Mouse (Mus musculus): ENCODE data around the gene Abcc4.
"Not testable (repeated sequence)": the region's sequence is repeated elsewhere in the genome, so short reads cannot be mapped to it uniquely, and the experiment has no call there.

Abcc4 gene

GRCm38 (mm10) chr14:118581673-118582072 is 124.3 kb downstream of the Abcc4 start:
- no peak for DNase-seq (ENCODE audit: extremely low read depth, low read depth)

GRCm38 (mm10) chr14:118579013-118579728 is 126.8 kb downstream of the Abcc4 start:
- DNase-seq (ENCODE audit: extremely low read depth, low read depth) = no peak

- DNase-seq (ENCODE audit: extremely low read depth, low read depth) = no peak
Measured at GRCm38 (mm10) chr14:118577895-118578294, 128.1 kb downstream of the Abcc4 start.

DNA sequence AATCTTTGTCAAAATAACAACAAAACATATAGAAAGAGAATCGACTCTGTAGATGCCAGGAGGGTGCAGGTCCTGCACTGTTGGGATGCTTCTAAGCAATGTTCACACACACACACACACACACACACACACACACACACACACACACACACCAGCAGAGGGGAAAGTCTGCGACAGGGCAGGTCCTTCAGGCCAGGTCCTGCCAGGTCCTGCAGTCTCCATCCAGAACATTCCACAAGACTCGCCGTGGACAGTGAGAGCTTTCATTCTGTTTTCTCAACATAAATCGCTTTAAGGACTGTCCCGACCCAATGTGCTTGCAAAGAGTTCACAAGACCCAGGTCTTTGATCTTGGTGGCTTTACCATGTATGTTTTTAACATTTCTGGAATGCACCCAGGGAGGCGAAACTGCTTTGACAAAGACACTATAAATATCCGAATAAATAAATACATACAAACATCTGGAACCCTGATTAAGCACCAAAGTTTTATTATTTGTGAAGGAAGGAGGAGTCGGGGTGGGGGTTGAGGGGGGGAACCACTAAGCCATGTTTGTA is 133.3 kb downstream of the Abcc4 start:
- no peak for DNase-seq (ENCODE audit: extremely low read depth, low read depth)

- no peak for DNase-seq (ENCODE audit: extremely low read depth, low read depth)
Measured at GRCm38 (mm10) chr14:118569586-118569985, 136.4 kb downstream of the Abcc4 start.

DNA sequence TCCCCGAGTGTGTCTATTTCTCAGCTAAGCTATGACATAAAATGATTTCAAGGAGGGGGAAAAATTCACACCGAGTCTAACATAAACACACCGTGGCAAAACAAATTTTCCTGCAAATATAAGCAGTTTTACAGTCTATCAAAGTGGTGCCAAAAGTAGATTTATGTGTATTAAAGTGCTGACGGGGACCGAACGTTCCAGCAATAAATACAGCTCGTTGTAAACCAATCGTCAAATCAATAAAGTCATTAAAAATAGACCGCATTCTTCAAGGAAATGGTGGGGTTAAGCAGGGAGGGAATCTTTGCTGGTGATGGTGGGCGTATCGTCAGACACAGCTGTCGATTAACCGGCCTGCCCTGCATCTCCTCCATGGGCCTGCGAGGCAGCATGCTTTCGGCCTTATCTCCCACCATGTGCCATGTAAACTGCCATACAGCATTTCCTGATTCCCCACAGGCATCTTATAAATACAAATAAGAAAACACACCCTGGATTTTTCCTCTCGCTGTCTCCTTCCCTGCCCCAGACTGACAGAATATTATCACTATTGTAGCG is 137.8 kb downstream of the Abcc4 start:
- no peak for DNase-seq (ENCODE audit: extremely low read depth, low read depth)

DNA sequence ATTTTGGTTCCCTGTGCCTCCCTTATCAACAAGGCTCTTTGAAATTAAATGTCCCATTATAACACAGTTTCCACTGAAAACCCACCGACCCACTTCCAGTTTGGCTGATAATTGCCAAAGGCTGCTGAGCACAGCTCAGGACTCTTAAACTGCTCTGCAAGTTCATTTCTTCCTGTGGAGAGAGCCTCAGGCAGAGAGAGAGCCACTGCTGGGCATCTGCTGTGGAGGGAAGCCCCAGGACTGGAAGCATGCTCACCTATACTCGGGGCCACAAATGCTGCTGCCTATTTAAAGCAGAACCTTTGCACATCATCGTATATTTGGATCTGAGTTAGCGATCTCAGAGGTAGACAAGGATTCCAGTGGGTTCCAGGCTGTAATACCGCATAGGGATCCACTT is 139.2 kb downstream of the Abcc4 start:
- no peak for DNase-seq (ENCODE audit: extremely low read depth, low read depth)

DNA sequence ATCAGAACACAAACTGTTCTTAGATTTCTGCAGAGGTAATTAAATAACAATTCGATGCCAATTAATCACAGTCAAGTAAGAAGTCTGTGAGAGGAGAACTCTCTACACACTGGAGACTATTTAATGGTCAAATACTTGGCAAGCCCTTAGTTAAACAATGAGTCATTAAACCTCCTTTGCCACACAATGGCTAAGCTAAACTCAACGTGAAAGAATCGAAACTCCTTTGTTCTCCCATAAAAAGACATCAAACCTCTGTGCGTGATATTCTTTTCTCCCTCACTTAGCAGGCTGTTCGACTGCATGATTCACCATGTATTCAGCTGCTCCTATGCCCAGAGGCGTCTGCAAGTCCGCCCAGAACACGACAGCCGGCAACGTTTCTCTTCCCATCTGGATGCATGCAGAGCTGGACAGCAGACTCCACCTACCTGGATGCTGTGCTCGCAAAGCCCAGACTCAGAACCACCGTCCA is 139.8 kb downstream of the Abcc4 start:
- DNase-seq (ENCODE audit: extremely low read depth, low read depth) = no peak

GRCm38 (mm10) chr14:118565696-118566095 is 140.3 kb downstream of the Abcc4 start:
- no peak for DNase-seq (ENCODE audit: extremely low read depth, low read depth)

DNA sequence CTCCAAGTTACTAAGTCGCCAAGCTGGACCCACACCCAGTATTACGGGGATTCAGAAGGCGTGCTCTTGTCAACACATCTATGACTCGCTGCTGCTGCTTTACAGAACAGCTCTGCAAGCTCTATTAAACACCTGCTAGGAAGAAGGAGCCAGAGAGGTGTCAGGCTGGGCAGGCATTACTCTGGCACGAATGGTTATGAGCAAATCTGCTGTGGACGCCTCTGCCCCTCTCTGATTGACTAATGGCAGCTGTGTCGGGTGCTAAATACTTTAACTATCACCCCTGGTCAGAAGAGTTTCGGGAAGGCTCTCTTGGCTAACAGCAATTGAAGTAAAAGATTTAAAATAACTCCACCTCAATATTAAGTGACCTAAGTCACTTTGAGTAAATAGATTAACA is 142.4 kb downstream of the Abcc4 start:
- DNase-seq (ENCODE audit: extremely low read depth, low read depth) = no peak

DNA sequence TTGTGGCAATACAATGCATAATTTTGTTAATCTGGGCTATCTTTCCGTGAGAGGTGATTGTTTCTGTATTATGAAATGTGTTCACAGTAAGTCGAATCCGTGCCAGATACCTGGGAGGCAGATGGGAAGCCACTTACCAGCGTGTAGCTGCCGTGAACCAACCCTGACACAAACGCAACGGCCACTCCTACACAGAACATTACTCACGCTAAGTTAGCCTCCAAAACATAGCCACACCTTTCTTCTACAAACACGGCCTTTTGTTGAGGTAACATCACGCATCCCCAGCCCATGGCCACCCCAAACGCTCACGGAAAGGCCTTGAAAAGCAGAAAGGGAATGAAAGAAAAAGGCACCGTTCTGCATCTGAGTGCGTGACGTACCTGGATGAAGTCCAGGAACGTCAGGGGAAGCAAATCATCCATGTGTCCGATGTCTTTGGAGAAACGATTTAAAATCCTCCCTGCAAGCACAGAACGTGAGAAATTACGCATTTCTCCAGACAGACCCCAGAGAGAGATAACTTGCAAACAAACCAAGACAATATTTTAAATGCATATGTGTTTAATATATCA is 153.0 kb downstream of the Abcc4 start:
- no peak for DNase-seq (ENCODE audit: extremely low read depth, low read depth)

DNA sequence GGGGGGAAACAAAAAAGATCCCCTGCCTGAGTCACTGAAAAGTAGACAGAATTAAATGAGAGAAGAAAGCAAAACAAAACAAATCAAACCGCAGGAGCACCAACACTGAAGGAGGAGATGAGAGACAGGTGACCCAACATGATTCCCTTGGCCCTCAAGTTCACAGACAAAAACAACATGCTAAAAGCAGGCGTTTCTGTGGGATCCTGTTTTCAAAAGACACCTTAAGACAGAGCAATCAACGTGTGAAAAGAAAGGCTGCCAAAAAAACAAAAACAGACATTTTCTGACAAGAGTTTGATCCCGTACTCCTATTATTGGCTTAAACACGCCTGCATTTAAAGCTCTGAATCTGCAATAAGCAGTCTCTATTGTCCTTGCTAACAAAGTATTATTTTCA is 153.6 kb downstream of the Abcc4 start:
- no peak for DNase-seq (ENCODE audit: extremely low read depth, low read depth)

DNA sequence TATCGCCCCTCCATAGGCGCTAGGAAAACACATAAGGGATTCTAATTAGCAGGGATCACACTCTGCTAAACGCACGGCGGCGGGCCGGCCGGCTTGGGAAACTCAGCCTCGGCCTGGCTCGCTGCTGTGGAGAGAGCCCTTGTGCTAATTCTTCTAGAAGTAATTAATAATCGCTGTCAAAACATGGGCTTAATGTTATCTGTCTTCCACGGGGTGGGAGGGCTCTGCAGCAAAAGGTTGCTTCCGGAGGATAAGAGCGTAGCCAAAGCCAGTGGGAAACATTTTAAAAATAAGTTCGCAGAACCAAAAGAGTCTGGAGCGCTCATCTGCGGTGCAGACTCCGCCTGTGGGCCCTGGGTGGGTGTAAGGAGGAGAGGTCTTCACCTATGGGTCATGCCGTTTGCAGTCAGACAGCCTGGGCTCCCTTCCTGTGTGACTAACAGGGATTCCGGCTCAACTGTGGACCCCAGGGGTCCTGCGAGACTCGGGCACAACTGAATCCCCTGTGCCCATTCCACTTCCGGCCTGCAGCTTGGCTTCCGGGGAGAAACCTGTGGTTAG is 154.2 kb downstream of the Abcc4 start:
- peak; percentile 71 for DNase-seq (ENCODE audit: extremely low read depth, low read depth)

DNA sequence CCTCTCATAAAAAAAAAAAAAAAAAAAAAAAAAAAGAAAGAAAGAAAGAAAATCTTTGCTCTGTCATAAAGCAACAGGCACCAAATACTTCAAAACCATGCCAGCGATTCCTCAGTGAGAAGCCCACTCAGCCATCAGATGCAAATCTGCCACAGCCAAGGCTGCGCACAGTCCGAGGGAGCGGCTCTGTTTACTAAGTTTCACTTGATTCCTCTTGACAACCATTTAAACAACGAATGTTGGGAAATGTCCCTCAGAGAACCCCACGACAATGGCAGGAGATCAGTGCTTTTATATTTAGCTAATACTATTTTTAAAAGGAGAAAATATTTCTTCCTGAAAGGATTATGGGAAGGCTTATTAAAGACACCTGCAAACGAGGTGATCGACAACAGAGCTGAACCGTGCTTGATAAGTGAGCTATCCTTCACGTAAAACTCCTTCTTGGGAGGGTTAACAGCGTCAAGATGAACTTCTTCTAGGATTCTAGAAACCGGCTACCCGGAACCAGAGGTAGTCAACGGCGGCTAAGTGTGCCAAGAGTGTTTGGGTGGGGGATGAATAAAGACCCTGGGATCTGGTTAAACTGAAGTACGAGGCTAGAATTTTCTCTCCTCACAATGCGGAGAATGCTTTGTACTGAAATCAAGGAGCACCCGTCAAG is 154.8 kb downstream of the Abcc4 start:
- peak; percentile 6 for DNase-seq (ENCODE audit: extremely low read depth, low read depth)

DNA sequence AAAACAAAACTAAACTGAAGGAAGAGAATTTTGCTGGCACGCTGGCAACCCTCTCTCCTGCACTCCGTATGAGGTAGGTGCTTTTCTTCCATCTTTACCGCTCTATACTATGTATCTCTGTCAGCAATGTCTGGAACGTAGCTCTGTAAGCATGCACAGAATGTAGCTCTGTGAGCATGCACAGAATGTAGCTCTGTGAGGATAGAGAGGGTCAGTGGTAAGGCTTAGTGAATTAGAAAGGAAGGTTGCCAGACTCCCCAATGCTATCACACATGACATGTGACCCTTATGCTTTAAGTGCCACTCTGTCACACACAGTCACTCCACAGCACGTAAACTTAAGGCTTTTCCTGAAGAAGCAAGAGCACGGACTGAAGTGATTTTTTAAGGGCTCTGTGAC is 161.5 kb downstream of the Abcc4 start:
- no peak for DNase-seq (ENCODE audit: extremely low read depth, low read depth)

- no peak for DNase-seq (ENCODE audit: extremely low read depth, low read depth)
Measured at GRCm38 (mm10) chr14:118542947-118543346, 163.1 kb downstream of the Abcc4 start.

DNA sequence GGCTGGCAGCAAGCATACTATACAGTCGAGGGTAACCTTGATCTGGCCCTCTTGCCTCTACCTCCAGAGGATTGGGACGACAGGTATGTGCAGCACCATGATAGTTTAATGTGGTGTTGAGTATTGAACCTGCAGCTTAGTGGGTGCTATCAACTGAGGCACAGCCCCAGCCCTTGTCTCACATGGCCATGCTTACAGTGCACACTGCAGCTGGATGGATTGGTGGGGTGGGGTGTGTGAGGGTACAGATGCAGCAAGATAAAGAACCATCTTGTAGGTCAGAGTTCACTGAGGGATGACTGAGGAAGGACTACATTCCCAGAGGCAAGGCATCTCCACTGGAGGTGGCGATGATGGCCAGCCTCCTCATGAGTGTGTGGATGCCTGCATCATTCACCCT is 174.5 kb downstream of the Abcc4 start:
- DNase-seq (ENCODE audit: extremely low read depth, low read depth) = no peak

- DNase-seq (ENCODE audit: extremely low read depth, low read depth) = no peak
Measured at GRCm38 (mm10) chr14:118514280-118515031, 191.6 kb downstream of the Abcc4 start.

DNA sequence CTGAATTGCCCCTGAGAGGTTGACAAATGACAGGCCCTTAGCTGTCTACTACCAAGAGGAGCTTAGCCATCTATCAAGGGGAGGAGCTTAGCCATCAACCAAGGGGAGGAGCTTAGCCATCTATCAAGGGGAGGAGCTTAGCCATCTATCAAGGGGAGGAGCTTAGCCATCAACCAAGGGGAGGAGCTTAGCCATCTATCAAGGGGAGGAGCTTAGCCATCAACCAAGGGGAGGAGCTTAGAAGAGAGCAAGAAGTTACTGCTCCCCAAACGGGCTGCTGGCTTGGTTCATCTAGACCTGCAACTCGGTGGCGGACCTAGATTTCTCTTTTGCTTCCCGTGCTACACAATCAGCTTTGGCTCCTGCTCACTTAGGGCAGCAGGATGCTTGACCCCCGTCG is 194.3 kb downstream of the Abcc4 start:
- DNase-seq (ENCODE audit: extremely low read depth, low read depth) = not testable (repeated sequence)

DNA sequence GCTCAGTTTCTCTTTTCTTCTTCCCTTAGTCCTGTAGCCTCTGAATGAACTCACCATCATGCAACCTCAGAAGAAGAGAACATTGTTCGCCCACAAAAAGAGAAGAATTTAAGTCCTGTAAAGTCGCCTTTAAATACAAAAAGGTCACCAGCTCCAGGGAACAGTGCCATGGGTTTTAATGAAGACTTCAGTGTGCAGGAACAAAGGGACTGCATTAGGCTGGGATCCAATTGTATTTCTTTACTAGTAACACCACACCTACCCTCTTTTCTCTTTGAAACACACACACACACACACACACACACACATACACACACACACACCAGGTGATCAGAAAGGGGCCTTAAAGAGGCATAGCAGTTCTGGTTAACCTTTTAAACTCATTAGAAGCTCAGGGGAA is 195.2 kb downstream of the Abcc4 start:
- no peak for DNase-seq (ENCODE audit: extremely low read depth, low read depth)

DNA sequence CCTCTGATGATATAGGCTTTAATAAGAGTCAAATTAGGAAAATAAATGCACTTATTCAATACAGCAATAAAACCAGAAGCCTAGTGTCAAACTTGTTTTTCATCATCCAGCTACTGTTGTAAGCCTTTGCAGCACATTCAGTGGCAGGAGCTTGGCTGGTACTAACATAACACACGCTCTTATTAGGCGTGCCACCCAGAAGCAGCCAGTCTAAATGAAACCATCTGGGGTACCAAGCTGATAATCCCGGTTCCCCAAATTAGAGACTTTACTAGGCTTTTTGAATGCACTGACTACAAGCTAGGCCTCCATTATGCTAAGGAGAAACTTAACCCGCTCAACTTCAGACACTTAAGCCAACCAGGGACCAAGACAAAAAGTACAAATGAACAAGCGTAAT is 195.8 kb downstream of the Abcc4 start:
- DNase-seq (ENCODE audit: extremely low read depth, low read depth) = no peak

All from MEL-GATA-1-ER (cell line).